Mouse (Mus musculus) spleen, postnatal 14 days (tissue): ENCODE measurements around the gene Arhgef6.

ENCODE experiments used
- DNase-seq, 2 experiments: peaks; one replicate each; pipeline ENCODE4 v3.0.0; 2021 to 2022; ENCODE audit warnings: low spot score in 2 of 2

Gene Arhgef6

GRCm38 (mm10) chrX:57198036-57198435 lies 140.5 kb downstream of the Arhgef6 start:
- no peak for DNase-seq

DNA sequence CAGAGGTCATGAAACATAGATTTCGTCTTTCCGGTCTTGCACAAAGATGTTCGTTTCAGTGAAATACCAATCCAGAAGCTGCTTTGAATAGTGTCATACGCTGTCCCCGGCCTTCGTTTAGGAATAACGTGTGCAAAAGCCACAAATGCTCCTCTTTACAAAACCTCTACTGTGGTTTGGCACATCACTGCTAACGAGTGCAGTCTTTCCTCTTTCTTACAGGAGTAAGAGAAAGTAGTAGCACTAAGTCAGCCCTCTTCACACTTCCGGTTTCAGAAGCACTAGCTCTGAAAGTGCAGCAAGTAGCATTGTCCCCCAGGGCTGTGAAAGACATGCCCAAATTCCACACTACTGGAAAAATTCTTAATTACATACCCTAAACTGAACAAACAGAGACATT lies 142.2 kb downstream of the Arhgef6 start:
- DNase-seq, result no peak

DNA sequence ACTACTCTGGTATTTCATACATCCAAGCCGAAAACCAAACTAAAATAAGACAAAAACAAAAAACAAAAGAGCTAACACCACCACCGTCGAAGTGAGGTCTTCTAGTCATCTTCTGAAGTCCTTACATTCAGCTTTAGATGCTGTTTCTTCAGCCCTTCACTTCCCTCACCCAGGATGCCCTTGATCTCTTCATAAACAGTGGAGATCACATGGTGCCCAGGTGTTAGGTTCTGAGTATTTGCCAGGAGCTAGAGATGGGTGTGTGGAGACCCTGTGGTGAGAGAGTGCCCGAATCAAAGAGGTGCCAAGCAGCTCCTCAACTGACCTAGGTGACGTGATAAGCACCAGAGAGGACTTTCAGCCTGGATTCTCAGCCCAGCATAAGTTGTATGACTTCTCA lies 149.2 kb downstream of the Arhgef6 start:
- no peak for DNase-seq

DNA sequence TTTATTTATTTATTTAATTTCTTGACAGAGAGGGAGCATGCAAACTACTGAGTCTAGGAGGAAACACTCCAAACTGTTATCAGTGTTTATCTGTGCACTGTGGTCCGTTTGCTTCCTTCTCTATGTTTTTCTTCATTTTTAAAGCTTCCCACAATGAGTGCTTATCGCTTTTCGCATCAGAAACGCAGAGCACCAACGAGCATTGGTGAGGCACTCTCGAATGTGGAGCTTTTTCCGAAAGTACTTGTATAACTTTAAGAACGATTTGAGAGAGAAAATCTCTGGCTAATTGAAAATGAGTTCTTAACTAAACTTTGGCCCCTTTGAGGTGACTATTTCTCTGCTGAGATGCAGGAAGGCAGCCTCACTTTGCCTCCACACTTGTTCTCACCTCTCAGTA lies 151.2 kb downstream of the Arhgef6 start:
- DNase-seq, result no peak

GRCm38 (mm10) chrX:57183359-57183758 lies 155.2 kb downstream of the Arhgef6 start:
- no peak for DNase-seq

GRCm38 (mm10) chrX:57182470-57182869 lies 156.1 kb downstream of the Arhgef6 start:
- no peak for DNase-seq
